Mouse (Mus musculus): Measurements from ENCODE around the gene Rab8a.

- TF ChIP-seq GATA1 (IDR thresholded peaks at IDR 0.05; ENCODE audit: borderline replicate concordance, low read length) (no peak), FLI1 (IDR thresholded peaks at IDR 0.05; ENCODE audit: low read length) (0 out of 2 replicates have a peak, but pooled peaks have one; percentile 38)
Measured at GRCm38 (mm10) chr8:72133507-72133906, 27.5 kb upstream of the Rab8a start.

All from megakaryocyte, embryonic 14.5 days (primary cell).